Mouse (Mus musculus) E14TG2a.4 (cell line): Measurements from ENCODE around the gene Ercc8.

Experiments used
- CTCF ChIP-seq: conservative IDR thresholded peaks from 2 replicates; pipeline ENCODE4 v1.5.1; 2014; ENCODE audit warnings: low read length
- POU5F1 ChIP-seq: IDR thresholded peaks from 2 replicates; pipeline ENCODE4 v1.6.1; 2014; ENCODE audit warnings: low read length, borderline replicate concordance

- TF ChIP-seq CTCF (no peak), POU5F1 (no peak)
These were observed 61.2 kb downstream of the Ercc8 start for GRCm38 (mm10) chr13:108219773-108220172.
